Mouse (Mus musculus) adrenal gland, adult 8-10 months (tissue): Measurements from ENCODE around the gene Dzip1. TPM values are rescaled to one million over a fixed set of nuclear protein-coding genes. Genes with fewer than 3 reads are reported as not detected.

Source experiments
- DNase-seq: peaks from one replicate; pipeline ENCODE4 v3.0.0; 2022
- total RNA-seq, 4 experiments: library from RNA; stranded (reverse); gene quantifications; 2 replicates each; pipeline ENCODE4 v1.2.4; 2022

Dzip1 gene
- total RNA-seq, 4 experiments from 2014 or later: 12.4 to 30.5 (median 21.7) TPM

GRCm38 (mm10) chr14:118868102-118868724, 57.0 kb downstream of the Dzip1 start:
- no peak for DNase-seq

DNA sequence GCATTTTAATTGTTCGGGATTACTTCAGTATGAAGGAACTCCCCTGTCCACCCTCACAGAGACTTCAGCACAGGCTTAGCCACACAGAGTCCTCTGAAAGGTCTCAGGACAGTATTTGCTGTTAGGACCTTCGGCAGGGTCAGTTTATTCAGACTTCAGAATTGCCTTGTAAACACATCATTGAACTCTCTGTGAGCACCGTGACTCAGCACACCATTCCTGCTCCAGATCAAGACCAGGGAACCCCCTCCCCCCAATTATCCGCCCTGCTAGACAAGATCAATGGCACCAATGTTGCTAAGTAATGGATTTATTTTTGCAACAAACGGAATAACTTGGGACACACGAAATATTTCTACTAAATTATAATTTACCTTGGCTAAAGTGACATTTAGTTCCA, 57.9 kb downstream of the Dzip1 start:
- no peak for DNase-seq

DNA sequence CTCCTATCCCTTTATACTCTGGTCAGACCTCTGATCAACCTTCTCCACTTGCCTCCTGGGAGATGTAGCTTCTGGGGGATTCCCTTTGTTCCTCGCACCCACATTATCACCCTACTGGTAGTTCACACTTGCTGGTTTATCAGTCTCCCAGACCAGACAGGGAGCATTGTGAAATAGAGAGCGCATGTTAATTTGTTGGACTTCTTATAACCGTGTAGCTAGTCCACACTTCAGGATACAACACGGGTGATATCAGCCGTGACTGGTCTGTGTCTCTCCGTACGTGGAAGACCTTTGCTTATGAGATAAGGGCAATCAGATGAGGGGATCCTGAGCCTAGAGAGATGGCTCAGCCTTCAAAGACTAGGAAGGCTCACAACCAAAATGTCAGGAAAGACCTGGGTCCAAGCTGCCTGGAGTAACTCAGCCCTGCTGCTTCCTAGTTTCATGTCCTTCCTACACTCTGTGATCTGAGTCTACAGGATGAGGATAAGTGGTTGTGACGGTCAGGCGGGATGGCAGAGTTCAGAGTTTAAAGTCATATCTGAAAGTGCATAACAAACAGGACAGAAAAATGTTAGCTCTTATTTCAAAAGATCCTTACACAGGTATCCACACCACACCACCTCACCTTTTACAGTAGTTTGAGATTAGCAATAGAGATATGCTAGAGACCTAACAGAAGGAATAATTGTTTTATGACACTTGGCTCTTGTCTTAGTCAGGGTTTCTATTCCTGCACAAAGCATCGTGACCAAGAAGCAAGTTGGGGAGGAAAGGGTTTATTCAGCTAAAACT, 59.0 kb downstream of the Dzip1 start:
- no peak for DNase-seq

GRCm38 (mm10) chr14:118864905-118865304, 60.4 kb downstream of the Dzip1 start:
- no peak for DNase-seq

DNA sequence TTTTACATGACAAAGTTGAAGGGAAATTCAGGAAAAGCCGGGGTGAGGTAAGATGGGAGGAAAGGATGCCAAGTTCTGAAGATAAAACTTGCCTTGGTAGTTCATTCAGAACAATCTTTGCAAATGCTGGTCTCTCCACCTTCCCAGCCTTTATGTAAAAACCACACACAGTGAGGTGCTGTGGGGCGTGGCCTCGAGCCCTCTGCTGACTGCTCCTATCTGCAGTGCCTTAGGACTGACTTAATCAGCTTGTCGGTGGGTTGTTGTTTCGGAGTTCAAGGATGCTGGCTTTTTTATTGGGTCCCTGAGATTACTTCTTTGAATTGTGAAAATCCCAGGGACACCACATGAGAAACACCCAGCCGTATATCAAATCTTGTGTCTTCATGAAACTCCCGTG, 63.0 kb downstream of the Dzip1 start:
- DNase-seq: no peak

GRCm38 (mm10) chr14:118858318-118858717, 66.9 kb downstream of the Dzip1 start:
- no peak for DNase-seq

- DNase-seq: no peak
These were observed 68.7 kb downstream of the Dzip1 start for GRCm38 (mm10) chr14:118856563-118856962.

GRCm38 (mm10) chr14:118855141-118855800, 70.0 kb downstream of the Dzip1 start:
- DNase-seq: no peak

GRCm38 (mm10) chr14:118854371-118855114, 70.7 kb downstream of the Dzip1 start:
- DNase-seq: peak; percentile 30

DNA sequence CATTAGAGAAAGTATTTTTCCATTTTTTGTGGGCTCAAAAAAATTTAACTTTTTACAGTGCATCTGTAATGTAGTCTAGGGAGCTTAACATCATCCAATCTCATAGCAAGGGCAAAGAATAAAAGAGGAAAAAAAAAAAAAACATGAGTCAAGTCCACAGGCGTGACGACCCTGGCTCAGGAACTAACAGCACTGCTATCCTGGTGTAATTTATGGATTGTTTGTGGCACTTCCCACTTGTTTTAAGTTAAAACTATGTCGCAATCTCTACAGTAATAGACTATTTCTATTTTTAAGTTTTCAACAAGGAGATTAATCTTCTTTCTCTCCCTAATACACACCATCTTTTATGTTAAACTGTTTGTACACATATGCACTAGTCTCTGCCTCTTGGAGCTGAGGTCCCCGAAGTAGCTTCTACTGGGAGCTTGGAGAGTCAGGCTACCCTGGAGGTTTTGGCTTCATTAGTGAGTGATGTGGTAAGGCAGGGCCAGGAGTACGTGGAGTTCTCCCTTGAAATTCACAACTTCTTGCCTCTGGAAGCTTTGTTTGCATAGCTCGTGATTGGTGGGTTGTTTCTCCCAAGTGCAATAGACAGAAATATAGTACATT, 73.7 kb downstream of the Dzip1 start:
- DNase-seq: no peak

GRCm38 (mm10) chr14:118850696-118851035, 74.6 kb downstream of the Dzip1 start:
- no peak for DNase-seq

GRCm38 (mm10) chr14:118850011-118850695, 75.1 kb downstream of the Dzip1 start:
- no peak for DNase-seq

DNA sequence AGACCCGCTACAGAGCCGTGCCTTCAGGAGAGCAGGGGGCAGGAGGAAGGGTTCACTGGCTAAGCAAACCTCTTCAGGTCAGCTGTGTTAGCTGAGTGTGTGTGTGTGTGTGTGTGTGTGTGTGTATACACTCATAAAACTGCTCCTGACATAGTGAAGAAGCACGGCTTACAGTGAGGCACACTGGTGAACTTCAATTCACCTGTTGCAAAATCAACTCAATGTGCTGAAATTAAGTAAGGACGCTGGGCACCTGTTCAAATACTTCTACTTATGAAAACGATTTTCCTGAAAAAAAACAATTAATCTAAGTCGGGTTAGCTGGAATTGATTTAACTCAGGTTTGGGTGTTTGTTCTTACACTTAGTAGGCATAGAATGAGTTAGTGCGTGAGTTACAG, 77.1 kb downstream of the Dzip1 start:
- DNase-seq: no peak

- DNase-seq: no peak
These were observed 78.4 kb downstream of the Dzip1 start for GRCm38 (mm10) chr14:118846834-118847233.

DNA sequence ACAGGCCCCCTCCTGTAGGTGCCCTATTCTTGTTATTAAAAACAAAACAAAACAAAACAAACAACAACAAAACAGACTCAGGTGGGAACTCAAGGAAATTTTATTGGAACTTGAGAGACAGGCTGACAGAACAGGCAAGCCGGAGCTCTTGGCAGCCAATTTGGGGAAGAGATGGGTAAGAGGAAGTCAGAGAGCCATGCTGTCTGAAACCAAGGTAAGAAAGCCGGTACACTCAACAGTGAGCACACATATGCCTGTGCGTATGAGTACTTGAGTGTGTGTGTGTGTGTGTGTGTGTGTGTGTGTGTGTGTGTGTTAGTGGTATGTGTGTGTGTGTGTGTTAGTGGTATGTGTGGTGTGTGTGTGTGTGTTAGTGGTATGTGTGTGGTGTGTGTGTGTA, 82.9 kb downstream of the Dzip1 start:
- no peak for DNase-seq

GRCm38 (mm10) chr14:118840027-118840426, 85.2 kb downstream of the Dzip1 start:
- DNase-seq: no peak

DNA sequence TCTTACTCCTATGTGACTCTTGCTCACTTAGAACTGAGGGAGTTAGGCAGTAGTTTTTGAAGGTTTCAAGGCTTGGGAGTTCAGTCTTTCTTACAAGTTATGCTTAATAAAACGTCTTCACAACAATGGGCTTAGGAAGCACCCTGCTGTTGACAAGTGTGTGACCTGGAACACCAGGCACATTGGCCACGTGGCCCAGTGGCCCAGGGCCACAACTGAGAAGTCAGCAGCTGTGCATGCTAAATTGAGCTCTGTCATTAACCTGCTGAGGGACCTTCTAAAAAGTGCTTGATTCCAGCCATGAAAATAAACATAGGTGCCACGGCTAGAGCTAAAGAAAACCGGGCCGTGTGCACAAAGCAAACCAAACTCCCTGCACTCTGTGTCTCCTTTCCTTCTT, 85.8 kb downstream of the Dzip1 start:
- no peak for DNase-seq

DNA sequence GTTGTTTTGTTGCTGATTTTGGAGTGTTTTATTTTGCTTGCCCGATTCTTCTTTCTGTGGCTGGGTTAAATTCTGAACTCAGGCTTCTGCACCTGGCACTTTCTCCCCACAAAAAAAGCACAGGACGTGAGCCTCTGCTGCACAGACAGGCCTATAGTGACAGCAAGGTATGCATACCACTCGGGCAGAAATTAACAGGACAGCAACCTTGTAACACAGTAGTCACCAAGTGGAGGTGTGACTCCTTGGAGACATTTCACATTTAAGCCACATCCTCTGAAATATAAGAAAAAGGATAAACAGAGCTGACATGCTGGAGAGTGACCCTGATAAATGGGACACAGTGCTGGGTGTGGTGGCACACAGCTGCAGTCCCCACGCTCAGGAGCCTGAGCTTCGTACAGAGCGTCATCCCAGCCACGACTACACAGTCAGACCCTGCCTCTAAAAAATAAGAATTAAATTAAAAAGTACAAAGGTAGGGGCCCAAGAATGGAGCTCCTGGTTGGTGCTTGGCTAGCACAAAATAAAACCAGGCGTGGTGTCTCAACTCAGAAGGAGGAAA, 86.6 kb downstream of the Dzip1 start:
- DNase-seq: no peak

DNA sequence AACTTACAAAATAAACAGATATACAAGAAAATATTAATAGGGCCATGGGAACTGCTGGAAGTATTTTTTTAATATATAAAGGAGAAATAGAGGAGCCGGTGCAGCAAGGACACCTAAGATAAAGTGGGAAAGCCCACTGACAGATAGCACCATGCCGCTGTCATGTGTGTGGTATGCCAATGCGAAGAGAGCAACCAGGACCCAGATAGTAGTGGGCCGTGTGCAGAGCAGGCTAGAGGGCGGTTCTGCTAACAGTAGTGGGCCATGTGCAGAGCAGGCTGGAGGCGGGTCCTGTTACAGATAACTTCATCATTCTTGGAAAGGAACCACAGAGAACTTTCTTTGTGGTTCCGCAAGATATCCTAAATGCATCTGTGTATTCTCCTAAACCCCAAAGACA, 88.5 kb downstream of the Dzip1 start:
- no peak for DNase-seq

- no peak for DNase-seq
These were observed 89.1 kb downstream of the Dzip1 start for GRCm38 (mm10) chr14:118836145-118836544.

GRCm38 (mm10) chr14:118834313-118834712, 90.9 kb downstream of the Dzip1 start:
- DNase-seq: no peak

DNA sequence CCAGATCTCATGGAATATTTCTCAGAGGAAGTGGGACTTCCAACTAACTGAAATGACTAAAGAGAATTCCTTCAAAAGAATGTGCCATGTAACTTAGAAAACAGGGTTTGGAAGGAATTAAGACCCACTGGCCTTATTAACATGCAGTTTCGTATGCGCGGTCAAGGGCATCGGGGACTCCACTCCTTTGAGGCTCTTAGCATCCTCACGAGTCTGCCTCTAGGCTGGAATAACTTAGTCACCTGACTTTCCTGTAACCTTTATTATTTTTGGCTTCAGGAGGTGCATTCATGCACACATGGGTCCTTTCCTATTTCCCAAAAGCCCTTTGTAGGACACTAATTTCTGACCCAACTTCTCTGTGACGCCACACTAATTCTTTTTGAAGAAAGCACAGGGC, 92.0 kb downstream of the Dzip1 start:
- DNase-seq: no peak
